Mouse (Mus musculus) heart, postnatal 4 days (tissue): ENCODE data around the gene Cmbl. TPM values are rescaled to one million over a fixed set of nuclear protein-coding genes. Genes with fewer than 3 reads are reported as not detected.

Source experiments
- DNase-seq: peaks from one replicate; pipeline ENCODE4 v3.0.0; 2021
- total RNA-seq, 2 experiments: library from RNA; stranded (reverse); gene quantifications; 2 replicates each; pipeline ENCODE4 v1.2.3; 2021

The Cmbl gene
- total RNA-seq = 10 to 100 TPM; 13.9 to 14.6 TPM

DNA sequence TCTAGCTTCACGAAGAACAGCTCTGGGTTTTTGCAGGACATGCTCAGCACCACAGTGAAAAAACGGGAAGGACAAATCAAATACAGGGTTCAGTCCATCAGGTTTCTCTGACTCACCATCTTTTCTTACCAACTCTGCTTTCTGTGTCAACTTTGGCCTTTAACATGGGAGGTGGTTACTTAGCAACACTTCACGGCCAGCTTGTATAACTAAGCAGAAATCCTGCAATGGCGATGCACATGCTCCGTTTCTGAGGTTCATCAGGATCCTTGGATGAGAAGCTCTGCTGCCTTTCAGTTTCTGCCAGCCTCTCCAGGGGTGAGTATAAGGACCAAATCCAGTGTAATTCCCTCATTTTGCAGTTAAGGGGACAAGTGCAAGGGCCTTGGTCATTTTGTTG is at the start of gene Cmbl:
TSS of gene Cmbl (plus strand) at position 206 of the 400 bp plus-strand sequence.
- DNase-seq = no peak

DNA sequence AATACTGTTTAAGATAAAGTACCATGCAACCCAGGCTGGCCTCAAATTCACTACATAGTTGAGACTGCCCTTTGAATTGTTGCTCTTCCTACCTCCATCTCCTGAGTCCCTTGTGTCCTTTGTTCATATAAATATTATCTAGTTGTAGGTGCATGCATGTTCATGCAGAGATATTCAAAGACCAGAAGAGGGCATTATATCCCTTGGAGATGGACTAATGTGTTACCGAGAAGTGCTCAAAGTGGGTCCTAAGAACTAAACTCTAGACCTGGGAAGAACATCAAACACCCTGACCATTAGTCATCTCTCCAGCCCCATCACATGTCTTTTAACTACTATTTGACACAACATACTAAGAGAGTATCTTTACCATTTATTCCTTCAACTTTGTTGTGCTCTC is 48.0 kb upstream of the Cmbl start:
- DNase-seq = no peak

DNA sequence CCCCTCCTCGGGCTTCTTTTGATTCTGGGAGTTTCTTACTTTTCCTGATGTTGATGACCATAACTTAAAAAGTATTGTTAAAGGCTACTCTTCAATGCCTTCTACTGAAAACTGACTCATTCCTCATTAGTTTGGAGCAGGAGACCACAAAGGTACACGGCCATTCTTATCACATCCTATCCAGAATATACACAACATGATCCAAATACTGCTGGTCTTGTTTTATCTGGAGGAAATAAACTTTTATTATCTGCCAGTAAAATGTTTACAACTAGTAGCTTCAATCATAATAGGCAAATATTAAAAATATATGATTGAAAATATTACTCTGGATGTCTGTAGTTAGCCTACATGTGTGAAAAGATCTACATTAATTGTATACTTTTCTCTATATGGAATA is 46.8 kb upstream of the Cmbl start:
- no peak for DNase-seq

DNA sequence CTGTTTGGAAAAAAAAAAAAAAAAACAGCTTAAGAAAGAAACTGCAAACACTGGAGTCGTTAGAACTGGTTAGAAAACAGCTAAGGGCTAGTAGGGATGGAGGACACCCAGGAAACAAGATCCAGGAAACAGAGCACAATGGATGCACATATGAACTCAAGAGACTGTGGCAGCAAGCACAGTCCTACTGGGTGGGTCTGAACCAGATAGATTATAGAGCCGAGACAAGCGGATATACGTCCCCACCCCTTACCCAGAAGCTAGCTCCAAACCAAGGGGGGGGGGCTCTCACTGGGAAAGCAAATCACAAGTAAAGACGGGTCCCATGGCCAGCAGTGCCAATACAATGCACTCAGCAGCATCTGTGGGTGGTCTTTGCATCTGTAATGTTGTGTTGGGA is 46.2 kb upstream of the Cmbl start:
- DNase-seq = no peak

DNA sequence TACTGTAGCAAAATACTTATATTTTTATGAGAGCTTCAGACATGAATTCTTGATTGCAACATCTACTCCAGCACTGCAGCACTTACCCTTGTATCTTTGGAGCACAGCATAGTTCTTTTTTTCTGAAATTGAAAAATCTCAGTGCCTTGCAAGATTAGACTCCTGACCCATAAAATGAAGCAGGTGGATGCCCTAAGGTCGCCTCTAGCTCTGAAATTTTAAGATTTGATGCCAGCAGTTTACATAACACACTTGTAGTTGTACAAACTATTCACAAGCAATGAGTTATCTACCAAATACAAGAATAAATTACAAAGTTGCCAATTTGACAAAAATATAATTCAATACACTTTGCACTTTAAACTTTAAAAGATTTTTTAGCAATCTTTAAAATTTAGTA is 38.7 kb upstream of the Cmbl start:
- no peak for DNase-seq

DNA sequence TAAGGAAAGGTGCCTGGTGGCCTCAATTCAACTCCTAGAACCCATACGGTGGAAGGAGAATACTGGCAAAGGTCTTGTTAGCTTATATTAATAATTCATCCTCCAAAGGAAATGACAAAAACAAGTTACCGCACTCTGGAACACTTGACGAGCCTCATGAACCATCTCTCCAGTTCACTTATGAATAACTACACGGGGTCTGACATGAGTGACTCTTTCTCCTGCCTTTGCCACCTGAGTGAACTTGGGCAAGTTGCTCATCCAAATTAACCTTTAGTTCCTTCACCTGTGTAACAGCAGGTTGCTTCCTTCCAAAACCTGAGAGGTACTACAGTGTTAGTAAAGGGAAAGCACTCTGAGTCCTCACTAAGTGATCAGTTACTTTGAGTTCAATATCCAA is 36.7 kb upstream of the Cmbl start:
- DNase-seq = no peak

DNA sequence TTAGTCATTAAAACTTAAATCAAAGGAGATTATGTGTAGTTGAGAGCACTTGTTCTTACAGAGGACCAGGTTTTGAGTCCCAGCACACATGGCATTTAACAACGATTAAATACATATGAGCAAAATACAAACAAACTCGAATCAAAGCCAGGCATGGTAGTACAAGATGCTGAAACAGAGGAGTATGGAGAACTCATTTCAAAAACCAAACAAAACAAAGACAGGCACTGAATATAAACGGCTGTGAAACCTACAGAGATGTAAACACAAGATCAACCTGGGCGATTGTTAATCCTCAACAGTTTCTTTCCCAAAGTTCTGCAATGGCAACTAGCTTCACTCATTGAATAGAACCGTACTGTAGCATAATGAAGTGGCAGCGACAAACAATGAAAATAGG is 36.1 kb upstream of the Cmbl start:
- DNase-seq = no peak

DNA sequence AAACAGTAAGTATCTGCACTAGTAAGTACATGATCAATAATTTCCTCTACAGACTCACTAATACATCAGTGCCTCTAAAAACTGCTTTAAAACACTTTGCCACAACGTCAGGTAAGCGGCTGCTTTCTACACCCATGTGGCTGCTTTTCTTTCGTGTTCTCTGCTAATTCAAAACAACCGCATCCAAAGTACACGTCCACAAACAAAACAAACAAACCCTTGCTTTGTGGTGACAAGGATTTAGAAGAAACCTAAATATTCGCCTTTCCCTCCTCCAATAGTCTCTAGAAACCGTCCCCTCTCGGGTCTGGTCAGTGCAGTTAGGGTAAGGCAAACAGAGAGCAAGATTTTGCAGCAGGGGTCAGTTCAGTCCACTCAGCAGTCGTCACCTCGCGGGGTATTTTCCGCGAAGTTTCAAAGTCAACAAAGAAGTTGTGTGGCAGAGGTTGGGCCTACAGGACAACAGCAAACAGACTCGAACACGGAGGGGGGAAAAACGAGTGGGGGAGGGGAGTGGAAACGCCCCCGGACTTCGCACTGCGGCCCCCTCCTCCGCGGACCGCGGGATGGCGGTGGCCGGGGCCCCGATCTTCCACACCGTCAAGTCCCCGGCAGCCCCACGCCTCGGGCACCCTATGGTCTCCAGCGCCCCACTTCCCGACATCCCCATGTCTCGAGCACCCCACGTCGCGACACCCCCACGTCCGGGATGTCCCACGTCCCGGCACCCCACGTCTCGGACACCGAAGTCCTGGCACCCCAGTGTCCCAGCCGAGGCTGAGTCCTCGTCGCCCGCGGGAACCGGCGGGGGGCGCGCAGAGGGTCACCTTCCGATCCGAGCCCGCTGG is 35.2 kb upstream of the Cmbl start:
- peak; percentile 49 for DNase-seq

DNA sequence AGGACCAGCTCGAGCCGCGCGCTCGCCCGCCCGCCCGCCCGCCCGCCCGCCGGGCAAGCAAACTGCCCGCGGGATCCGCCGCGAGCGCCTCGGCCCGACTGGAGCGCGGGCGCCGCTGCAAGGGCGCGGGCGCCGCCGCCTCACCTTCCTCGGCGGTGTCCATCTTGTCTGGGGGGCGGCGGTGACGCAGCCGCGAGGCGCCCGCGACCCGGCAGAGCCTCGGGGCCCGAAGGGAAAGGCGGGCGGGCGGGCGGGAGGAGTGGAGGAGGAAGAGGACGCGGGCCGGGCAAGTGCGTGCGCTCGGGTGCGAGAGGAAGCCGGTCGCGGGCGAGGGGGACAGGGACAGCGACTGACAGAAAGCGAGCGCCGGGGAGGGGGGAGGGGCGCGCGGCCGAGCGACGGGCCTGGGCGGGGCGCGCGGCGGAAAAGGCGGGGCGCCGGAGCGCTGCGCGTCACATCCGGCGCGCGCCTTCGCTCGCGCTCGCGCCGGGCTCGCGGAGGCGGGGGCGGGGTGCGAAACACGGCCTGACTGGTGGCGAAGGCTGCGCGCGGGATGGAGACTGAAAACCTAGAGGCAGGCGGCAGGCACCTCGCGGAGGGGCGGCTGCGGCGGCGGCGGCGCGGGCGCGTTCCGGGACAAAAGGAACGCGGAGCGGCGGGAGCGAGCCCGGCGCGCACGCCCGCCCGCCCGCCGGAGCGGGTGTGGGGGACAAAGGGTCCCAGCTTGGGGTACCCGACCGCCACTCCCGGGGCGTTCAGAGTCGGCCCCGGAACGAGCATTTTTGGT is 34.3 kb upstream of the Cmbl start, which contains the start of gene March6:
TSS of gene March6 (minus strand) at position 395 of the 787 bp plus-strand sequence.
- DNase-seq = peak; percentile 92

DNA sequence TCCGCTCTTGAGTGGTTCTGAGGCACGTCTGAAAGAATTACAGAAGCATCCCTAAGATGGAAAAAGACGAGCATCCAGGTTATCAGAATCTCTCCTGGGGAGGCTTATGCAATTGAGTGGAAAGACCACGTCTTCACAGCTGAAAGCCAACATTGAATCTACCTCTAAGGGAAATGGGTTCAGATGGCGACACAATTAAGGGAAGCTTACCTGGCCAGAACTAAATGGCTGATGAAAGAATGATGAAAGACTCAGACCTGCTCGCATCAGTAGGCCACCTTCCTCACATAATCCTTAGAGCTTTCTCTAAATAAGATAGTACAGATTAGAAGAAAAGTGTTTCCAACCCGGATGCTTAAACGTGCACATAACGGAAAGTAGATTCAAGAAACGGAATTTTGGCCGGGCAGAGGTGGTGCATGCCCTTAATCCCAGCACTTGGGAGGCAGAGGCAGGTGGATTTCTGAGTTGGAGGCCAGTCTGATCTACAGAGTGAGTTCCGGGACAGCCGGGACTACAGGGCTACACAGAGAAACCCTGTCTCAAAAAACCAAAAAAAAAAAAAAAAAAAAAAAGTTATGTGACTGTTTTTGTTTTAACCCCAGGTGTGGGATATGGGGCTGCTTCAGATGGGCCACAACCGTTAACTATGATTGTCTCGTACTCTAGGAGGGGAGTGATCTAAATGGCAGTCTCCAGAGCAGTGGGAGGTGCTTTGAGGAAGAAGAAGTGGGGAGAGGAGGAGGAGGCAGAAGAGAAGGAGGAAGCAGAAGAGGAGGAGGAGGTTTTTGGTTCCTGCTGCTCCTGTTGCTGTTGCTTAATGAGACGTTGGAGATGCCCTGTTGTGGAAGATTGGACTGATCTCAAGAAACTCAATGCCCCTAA is 33.5 kb upstream of the Cmbl start:
- DNase-seq = no peak

DNA sequence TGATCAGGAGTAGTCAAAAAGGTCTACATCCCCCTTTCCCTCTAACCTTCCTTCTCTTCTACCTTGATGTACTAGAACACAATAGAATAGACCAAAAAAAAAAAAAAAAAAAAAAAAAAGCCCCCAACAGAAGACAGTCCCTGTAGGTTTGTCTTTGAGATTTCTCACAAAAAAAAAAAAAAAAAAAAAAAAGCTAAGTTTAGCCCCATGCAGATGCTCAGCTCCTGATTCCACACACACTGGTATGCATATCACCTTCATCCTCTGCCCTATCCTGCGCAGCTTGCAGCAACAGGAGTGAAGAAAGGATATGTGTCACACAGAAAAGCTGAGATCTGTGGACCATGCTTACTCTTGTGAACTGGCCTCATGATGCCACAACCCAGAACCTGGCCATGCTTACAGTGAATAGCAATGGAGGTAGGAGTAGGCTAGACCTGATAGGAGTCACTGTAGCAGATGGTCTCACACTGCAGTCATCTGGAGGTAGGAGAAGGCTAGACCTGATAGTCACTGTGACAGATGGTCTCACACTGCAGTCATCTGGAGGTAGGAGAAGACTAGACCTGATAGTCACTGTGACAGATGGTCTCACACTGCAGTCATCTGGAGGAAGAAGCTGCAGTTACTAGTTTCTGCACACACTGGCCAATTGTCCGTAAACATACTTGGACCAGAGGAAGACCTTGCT is 32.7 kb upstream of the Cmbl start:
- DNase-seq = no peak

DNA sequence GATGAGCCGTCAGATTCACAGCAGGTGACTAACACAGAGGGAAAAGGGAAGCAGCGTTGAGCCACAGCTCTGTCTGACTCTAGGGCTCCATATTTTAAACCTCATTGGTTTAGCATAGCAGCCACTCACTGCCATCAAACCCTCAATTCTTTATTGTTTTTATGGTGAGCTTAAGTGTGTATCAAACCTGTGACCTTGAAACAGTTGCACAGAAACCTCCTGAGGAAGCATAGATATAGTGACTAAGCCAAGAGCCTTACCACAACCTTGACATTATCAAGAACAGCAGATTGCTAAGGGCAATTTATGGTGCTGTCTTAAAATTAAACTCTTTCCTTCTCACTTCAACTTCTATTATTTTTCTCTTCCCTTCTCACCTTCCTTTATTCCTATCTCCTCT is 31.7 kb upstream of the Cmbl start:
- DNase-seq = no peak

DNA sequence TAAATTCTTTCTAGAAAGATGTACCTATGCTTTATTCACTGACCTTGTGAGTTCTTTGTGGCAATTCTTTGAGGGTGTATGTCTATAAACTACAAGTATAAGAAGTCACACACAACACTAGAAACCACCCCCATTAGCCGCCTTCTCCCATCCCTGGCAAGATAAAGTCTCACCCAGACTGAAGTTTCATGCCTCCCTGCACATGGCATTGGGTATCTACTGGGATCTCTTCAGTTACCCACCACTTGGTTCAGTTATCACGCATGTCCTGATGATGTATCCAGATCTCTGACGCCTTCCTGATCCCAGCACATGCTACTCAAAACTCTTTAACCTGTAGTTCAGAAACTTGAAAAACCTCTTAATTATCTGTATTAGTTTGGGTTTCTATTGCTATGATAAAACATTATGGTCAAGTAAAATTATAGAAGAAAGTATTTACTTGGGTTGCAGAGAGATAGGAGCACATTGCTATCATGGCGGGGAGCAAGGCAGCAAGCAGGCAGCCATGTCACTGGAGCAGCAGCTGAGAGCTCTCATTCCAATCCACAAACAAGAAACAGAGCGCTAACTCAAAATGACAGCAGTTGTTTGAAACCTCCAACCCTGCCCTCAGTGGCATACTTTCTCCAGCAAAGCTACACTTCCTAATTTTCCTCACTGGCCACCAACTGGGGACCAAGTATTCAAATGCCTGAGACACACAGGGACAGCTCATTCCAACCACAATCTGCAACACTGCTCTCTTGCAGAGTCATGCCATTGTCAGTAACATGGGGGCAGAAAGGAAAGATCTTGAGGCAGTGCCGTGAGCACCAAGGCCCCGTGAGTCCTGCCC is 30.5 kb upstream of the Cmbl start:
- DNase-seq = no peak

DNA sequence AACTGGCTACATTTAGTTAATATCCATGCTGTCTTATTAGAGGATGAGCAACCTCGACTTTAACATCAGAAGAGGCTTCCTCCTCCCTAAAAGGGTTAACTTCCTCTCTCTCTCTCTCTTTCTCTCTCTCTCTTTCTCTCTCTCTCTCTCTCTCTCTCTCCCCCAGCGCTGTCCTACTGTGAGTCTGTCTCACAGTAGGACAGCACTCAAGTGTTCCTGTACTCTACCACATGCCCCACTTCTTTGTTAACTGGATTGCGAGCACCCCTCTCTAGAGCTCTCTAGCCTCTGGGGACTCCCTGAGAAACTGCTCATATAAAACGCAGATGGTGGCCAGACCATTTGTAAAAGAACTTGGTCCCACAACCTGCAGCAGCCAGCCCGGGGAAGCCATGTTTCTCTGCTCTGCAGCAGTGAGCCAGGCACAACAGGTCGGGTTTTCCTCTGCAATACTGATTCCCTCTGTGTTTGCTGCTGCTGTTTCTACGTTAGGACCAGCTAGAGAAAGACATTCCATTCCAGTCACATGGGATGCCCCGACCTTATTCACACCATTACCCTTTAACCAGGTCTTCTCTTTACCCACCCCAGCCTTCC is 29.8 kb upstream of the Cmbl start:
- DNase-seq = no peak

DNA sequence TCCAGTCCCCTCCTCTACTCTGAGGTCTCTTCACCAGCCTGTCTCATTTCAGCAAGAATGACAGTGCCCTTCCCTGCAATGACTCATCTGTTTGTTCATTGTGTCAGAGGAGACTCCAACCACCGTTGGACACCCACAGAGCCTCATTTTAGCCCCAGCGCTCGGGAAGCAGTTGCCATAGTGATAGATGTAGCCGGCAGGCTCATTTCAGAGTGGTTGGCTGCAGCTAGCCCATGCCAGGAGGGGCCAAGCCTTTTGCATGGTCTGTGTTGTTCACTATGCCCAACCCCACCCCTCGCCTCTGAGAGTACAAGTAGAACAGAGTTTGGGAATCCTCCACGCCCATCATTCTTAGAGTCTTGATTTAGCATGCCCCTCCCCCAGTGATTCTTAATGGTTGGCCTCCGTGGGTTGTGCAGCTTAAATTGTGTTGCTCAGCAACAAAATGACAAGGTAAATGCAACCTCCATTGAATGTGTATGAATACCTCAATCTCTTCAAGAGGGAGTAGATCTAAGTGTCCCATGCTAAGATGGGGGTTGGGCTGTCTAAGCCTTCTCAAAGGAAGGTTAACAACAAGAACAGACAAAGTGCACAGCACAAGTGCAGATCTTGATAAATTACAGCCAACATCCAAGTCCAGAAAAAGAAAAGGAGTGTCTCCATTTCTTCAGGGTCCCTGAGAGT is 29.0 kb upstream of the Cmbl start:
- no peak for DNase-seq

DNA sequence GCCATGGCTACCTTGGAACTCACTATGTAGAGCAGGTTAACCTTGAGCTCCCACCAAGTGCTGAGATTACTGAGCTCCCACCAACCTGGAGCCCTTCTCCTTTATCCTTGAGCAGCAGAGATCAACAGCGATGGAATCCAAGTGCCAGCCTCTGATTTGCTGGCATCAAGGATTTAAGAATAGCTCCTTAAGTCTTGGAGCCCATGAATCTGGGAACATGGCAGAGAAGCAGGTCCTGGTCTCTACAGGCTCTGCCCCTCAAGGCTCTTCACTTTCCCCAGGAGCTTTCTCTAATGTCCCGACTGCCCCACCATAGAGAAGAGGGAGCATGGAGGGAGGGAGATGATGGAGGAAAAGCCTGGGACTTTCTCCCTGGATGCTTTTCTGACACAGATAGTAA is 27.5 kb upstream of the Cmbl start:
- DNase-seq = no peak

DNA sequence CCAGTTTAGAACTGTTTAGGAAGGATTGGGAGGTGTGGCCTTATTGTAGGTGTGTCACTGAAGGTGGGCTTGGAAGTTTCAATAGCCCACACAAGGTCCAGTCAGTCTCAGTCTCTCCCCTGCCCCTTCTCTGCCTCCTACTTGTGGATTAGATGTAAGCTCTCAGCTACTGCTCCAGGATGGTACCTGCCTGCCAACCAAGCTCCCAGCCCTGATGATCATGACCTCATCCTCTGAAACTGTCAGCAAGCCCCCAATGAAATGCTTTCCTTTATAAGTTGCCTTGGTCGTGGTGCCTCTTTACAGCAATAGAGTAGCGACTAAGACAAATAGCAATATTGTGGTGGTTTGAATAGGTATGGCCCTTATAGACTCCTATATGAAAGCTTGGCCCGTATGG is 26.8 kb upstream of the Cmbl start:
- DNase-seq = no peak

DNA sequence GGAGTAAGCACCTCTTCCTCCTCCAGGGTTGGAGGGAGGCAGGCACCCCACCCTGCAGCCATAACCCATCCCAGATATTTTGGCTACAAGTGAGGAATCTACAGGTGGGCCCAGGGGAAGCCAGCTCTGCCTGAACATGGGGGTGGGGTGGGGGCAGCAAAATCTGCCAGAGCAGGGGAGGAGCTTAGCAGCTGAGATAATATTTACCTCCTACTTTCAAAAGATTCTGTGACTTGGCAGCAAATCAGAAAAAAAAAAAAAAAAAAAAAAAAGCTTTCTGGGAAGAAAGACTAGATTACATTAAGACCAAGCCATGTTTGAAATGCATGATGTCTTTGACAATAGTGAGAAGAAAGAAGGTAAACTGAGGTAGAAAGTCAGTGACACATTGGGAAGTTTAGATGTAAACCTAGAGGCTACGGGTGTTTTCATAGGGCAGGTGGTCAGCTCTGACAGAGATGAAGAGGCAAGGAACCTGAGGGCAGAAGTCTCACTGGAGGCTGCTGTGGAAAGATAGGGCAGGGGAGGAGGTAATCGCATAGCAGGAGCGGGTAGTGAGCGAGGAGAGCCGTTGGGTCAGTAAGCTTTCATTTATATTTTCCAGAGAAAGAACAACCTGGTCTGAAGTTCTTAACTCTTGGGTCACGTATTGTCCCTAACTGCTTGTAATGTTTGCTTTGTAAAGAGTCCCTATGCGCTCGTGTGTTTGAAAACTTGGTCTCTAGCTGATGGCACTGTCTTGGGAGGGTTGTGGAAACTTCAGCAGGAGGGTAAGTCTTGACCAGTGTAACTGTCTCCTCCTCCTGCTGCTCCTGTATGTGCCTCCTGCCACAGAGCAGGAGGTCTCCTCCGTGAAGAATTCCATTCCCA is 25.3 kb upstream of the Cmbl start:
- DNase-seq = no peak

DNA sequence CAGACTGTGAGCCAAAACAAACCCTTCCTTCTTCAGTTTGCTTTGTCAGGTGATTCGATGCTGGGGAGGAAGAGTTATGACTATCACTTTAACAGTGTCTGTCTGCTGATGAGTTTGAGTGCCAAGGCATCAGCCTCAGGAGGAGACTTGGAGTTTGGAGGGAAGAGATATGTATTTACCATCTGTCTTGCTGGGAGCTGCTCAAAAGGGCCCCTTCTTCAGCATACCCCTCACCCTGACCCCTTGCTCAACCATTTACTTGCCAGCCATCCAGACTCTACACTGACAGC is 24.7 kb upstream of the Cmbl start:
- DNase-seq = no peak
